Mouse (Mus musculus) ES-Bruce4 (cell line): ENCODE measurements around the gene Ttyh2. TPM values are rescaled to one million over a fixed set of nuclear protein-coding genes. Genes with fewer than 3 reads are reported as not detected.
A peak's percentile ranks its signal among the peaks of the same experiment; 100 is the strongest.

Experiments
- H3K27ac ChIP-seq: 2 replicates; pipeline ENCODE4 v1.5.1; 2012; ENCODE audit warnings: low read length, inconsistent platforms; ENCODE audit not compliant: insufficient read depth
- H3K27me3 ChIP-seq: 2 replicates; pipeline ENCODE4 v1.6.1; 2012; ENCODE audit warnings: mild to moderate bottlenecking, low read length, inconsistent platforms; ENCODE audit not compliant: control insufficient read depth, poor library complexity, insufficient read depth, severe bottlenecking
- H3K36me3 ChIP-seq: 2 replicates; pipeline ENCODE4 v1.6.1; 2012; ENCODE audit warnings: inconsistent platforms, mild to moderate bottlenecking, low read length, moderate library complexity; ENCODE audit not compliant: control insufficient read depth, poor library complexity, insufficient read depth, severe bottlenecking
- H3K4me1 ChIP-seq: one replicate; pipeline ENCODE4 v1.8.1; 2011; ENCODE audit warnings: low read length; ENCODE audit not compliant: control insufficient read depth, insufficient read depth
- H3K4me3 ChIP-seq: 2 replicates; pipeline ENCODE4 v1.5.1; 2011; ENCODE audit warnings: low read depth, mild to moderate bottlenecking, low read length
- H3K9ac ChIP-seq: 2 replicates; pipeline ENCODE4 v1.6.1; 2012; ENCODE audit warnings: low read depth, mild to moderate bottlenecking, inconsistent platforms; ENCODE audit not compliant: poor library complexity, severe bottlenecking
- H3K9me3 ChIP-seq: replicated peaks from 2 replicates; pipeline ENCODE4 v1.6.1; 2012; ENCODE audit warnings: mild to moderate bottlenecking, low read length, inconsistent platforms; ENCODE audit not compliant: control insufficient read depth, poor library complexity, insufficient read depth, severe bottlenecking
- CTCF ChIP-seq: IDR thresholded peaks from one replicate; pipeline ENCODE4 v1.8.1; 2011; ENCODE audit warnings: low read depth, low read length
- EP300 ChIP-seq: IDR thresholded peaks from 2 replicates; pipeline ENCODE4 v1.6.1; 2011; ENCODE audit warnings: low read depth, low read length; ENCODE audit not compliant: insufficient read depth
- POLR2A ChIP-seq: IDR thresholded peaks from one replicate; pipeline ENCODE4 v1.8.1; 2011; ENCODE audit warnings: low read length; ENCODE audit not compliant: insufficient read depth
- polyA plus RNA-seq: library from polyadenylated mRNA; stranded (reverse); fragments of >200 nt; gene quantifications from 2 replicates; pipeline ENCODE4 v1.2.4, GENCODE M21; 2011; ENCODE audit warnings: low read depth; ENCODE audit not compliant: missing spikeins, insufficient read depth, insufficient read length

Ttyh2 gene
- polyA plus RNA-seq, 1 experiment, result 11.8 TPM

DNA sequence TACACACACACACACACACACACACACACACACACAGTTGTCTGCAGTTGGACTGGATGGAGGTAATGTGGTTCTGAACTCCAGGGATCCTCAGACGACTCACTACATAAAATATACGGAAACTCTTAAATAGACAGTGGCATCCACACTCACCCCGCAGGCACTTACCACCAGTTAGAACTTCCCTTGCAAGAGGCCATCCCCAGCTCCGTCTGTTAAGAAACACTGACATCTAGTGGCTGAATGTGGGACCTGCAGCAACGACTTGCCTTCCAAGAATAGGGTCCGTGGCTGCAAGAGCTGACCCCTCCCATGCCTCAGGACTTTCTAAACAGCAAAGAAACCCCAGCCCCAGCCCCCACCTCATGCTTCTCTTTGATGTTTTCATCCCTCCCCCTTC lies 38.9 kb upstream of the Ttyh2 start:
- Histone ChIP-seq H3K36me3 (no peaks in the 10 kb centered on the region), H3K27ac (no peak overlapping the region), H3K9ac (no peak overlapping the region), H3K27me3 (no peaks in the 10 kb centered on the region), H3K4me3 (no peak overlapping the region), H3K4me1 (peaks cover 3% of the 10 kb centered on the region), H3K9me3 (no peaks in the 10 kb centered on the region)
- TF ChIP-seq CTCF (peak; percentile 99), EP300 (0 out of 2 replicates have a peak, but pooled peaks have one; percentile 17), POLR2A (no peak)

DNA sequence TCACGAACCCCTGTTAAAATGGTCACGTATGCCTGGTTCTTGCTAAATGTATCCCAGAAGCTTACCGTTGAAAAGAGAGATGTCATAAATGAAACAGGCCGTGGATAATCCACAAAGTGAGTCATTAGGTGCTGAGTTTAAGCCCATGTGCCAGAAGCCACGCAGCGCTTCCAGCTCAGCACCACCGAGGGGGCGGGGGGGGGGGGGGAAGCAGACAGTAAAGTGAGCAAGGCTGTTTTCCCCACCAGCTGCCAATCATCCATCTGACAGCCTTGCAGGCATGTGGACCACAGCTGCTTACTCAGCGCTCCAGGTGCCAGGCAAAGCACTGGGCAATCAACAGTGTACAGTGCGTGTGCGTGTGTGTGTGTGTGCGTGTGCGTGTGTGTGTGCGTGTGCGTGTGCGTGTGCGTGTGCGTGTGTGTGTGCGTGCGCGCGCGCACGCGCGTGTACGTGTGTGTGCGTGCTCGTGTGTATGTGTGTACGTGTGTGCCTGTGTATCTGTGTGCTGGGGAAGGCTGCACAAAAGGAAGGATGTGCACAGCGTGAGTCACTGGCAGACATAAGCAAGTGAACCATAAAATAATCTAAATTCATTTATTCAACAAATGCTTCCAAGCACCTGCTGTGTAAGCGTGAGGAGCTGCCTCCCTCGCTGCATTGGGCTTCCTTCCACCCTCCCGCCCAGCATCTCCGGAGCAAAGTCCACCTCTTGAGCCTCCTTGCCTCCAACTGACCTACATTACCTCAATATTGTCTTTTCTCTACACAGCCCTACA lies 38.3 kb upstream of the Ttyh2 start:
- Histone ChIP-seq H3K36me3 (no peaks in the 10 kb centered on the region), H3K4me3 (peak overlapping the region; percentile 1; the same call in 1 of the 2 replicates), H3K27me3 (no peaks in the 10 kb centered on the region), H3K4me1 (peaks cover 3% of the 10 kb centered on the region), H3K27ac (no peak overlapping the region), H3K9ac (no peak overlapping the region), H3K9me3 (no peaks in the 10 kb centered on the region)
- TF ChIP-seq EP300, result no peak

DNA sequence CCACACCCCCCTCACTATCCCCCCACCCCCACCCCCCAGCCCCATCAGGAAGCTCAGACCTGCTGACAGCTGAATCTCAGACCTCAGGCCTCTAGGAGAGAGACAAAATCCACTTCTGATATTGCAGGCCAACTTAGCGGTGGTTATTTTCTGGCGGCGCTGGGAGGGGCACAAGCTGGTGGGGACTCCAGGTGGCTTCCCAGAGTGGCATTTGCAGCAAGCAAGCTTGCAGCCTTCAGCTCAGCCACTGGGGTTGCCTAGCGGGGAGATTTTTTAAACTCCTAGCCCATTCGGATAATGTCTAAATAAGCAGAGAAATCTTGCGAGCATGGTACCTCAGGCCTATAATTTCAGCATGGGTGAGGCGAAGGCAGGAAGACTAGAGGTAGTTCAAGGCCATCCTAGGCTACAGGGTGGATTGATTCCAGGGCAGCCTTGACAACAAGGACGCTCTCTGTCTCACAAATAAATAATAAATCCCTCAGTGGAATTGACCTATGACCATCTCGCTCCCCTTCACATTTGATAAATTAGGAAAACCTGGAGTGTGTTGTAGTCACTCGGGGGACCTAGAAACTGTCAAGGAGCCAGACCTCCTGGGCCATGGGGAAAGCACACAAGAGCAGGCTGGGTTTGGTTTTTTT lies 36.5 kb upstream of the Ttyh2 start:
- no peak overlapping the region for H3K4me3 ChIP-seq
- no peak overlapping the region for H3K27ac ChIP-seq
- no peaks in the 10 kb centered on the region for H3K27me3 ChIP-seq
- no peak for TF ChIP-seq POLR2A
- TF ChIP-seq EP300, result no peak
- no peak for TF ChIP-seq CTCF
- peaks cover 3% of the 10 kb centered on the region for H3K4me1 ChIP-seq
- no peak overlapping the region for H3K9ac ChIP-seq
- no peaks in the 10 kb centered on the region for H3K9me3 ChIP-seq
- no peaks in the 10 kb centered on the region for H3K36me3 ChIP-seq

DNA sequence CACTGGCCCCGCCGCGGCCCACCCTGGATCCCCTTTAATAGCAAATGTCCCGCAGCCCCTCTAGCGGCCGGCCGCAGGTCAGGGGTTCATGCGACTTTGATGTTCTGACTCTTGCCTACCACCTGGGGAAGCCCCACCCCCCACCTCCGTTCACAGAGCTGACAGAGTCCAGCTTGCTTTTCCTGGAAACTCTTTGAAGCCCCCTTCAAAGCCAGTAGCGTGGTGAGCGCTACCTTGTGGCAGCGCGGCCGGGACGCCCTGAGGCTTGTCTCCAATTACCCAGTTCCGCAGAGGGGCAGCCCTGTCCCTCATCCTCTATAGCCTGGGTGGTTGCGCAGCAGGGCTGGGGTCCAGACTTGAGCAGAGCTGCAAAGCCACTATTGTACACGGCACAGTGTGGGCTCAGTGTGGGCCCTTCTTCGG lies 35.5 kb upstream of the Ttyh2 start:
- H3K9me3 ChIP-seq, result no peaks in the 10 kb centered on the region
- TF ChIP-seq EP300 (0 out of 2 replicates have a peak, but pooled peaks have one; percentile 45), POLR2A (no peak)
- H3K4me3 ChIP-seq, result peak overlapping the region; percentile 20; the same call in 1 of the 2 replicates
- H3K36me3 ChIP-seq, result no peaks in the 10 kb centered on the region
- H3K9ac ChIP-seq, result no peak overlapping the region
- H3K4me1 ChIP-seq, result peaks cover 3% of the 10 kb centered on the region
- no peaks in the 10 kb centered on the region for H3K27me3 ChIP-seq
- H3K27ac ChIP-seq, result no peak overlapping the region

DNA sequence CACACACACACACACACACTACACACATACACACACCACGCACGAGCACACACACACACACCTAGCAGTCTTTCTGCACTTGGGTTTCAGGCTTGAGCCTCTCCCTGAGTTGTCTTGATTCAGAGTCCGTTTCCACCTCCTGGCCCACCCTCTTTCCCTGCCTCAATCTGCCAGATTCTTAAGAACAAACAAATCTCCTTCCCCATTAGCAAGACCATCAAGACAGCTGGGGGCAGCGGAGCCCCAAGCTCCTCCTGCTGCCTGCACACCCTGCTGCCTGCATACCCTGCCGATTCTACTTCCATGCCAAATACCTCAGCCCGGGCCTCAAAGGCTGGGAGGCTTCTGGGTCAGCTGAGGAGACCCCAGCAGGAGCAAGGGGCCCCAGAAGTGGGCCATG lies 34.6 kb upstream of the Ttyh2 start:
- Histone ChIP-seq H3K4me3 (no peak overlapping the region), H3K27me3 (no peaks in the 10 kb centered on the region), H3K36me3 (no peaks in the 10 kb centered on the region), H3K4me1 (peaks cover 3% of the 10 kb centered on the region), H3K9ac (no peak overlapping the region), H3K9me3 (no peaks in the 10 kb centered on the region), H3K27ac (no peak overlapping the region)
- no peak for TF ChIP-seq EP300
- TF ChIP-seq POLR2A, result no peak
- no peak for TF ChIP-seq CTCF

DNA sequence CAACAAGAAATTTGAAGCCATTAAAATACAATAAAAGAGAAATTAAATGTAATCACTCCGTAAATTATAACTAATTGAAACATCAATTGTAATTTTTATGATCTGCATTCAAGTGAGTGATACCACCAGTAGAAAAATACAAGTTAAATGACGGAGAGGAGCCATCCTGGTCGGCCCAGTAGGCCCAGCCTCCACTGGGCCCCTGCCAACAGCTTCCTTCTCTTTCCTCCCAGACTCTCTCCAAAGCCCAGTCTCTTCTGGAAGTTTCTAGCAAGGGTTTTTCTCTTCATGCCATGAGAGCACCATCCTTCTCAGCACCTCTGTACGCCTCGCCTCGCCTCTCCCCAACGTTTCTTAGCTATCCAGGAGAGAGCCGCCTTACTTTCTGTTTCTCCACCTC lies 34.1 kb upstream of the Ttyh2 start:
- 0 out of 2 replicates have a peak overlapping the region, but pooled peaks have one; percentile 19 for H3K27ac ChIP-seq
- H3K4me1 ChIP-seq, result peaks cover 3% of the 10 kb centered on the region
- H3K27me3 ChIP-seq, result no peaks in the 10 kb centered on the region
- no peaks in the 10 kb centered on the region for H3K36me3 ChIP-seq
- no peak overlapping the region for H3K9ac ChIP-seq
- TF ChIP-seq CTCF, result no peak
- no peak for TF ChIP-seq POLR2A
- TF ChIP-seq EP300, result no peak
- H3K9me3 ChIP-seq, result no peaks in the 10 kb centered on the region
- H3K4me3 ChIP-seq, result no peak overlapping the region
